Mouse (Mus musculus): Measurements from ENCODE around the gene Nsmf.

GRCm38 (mm10) chr2:25055409-25056155 is 1.4 kb downstream of the Nsmf start:
- TF ChIP-seq CTCF (IDR thresholded peaks at IDR 0.05; ENCODE audit: extremely low read depth, insufficient read depth, low read length), result no peak
- no peak for TF ChIP-seq POLR2A (IDR thresholded peaks at IDR 0.05; ENCODE audit: extremely low read depth, insufficient read depth, low read length)

Data from cortical plate, adult 2 months (tissue).